Mouse (Mus musculus): ENCODE data around the gene Mad2l1bp. TPM values are rescaled to one million over a fixed set of nuclear protein-coding genes. Genes with fewer than 3 reads are reported as not detected.

The Mad2l1bp gene
- polyA plus RNA-seq, 1 experiment from 2014 or later, result 39.2 TPM

GRCm38 (mm10) chr17:46164791-46165190 is 11.4 kb upstream of the Mad2l1bp start:
- Histone ChIP-seq H3K27me3 (no peaks in the 10 kb centered on the region), H3K4me3 (replicated peaks) (no peak overlapping the region), H3K9me3 (replicated peaks) (no peaks in the 10 kb centered on the region), H3K9ac (no peak overlapping the region), H3K36me3 (peaks cover 70% of the 10 kb centered on the region), H3K4me1 (peaks cover 21% of the 10 kb centered on the region), H3K4me2 (no peak overlapping the region), H3K27ac (no peak overlapping the region)
- no peak for ATAC-seq (replicated peaks; ENCODE audit: low FRiP score)
- 91% methylated on average over 10 of the region's 10 CpGs for WGBS

- Histone ChIP-seq H3K36me3 (peaks cover 65% of the 10 kb centered on the region), H3K9me3 (replicated peaks) (no peaks in the 10 kb centered on the region), H3K4me3 (replicated peaks) (no peak overlapping the region), H3K4me1 (peaks cover 26% of the 10 kb centered on the region), H3K4me2 (no peak overlapping the region), H3K27me3 (no peaks in the 10 kb centered on the region), H3K9ac (no peak overlapping the region), H3K27ac (no peak overlapping the region)
- ATAC-seq (replicated peaks; ENCODE audit: low FRiP score), result no peak
- WGBS, result 93% methylated on average over 8 of the region's 8 CpGs
These were observed 10.9 kb upstream of the Mad2l1bp start for GRCm38 (mm10) chr17:46164301-46164700.

GRCm38 (mm10) chr17:46162951-46163421 is 9.6 kb upstream of the Mad2l1bp start:
- Histone ChIP-seq H3K36me3 (peaks cover 52% of the 10 kb centered on the region), H3K27me3 (no peaks in the 10 kb centered on the region), H3K4me1 (peaks cover 29% of the 10 kb centered on the region), H3K27ac (peak overlapping the region; percentile 66), H3K4me2 (peak overlapping the region; percentile 91), H3K9ac (no peak overlapping the region), H3K9me3 (replicated peaks) (no peaks in the 10 kb centered on the region), H3K4me3 (replicated peaks) (peak overlapping the region; percentile 11)
- 79% methylated on average over 9 of the region's 9 CpGs for WGBS
- ATAC-seq (replicated peaks; ENCODE audit: low FRiP score), result no peak

DNA sequence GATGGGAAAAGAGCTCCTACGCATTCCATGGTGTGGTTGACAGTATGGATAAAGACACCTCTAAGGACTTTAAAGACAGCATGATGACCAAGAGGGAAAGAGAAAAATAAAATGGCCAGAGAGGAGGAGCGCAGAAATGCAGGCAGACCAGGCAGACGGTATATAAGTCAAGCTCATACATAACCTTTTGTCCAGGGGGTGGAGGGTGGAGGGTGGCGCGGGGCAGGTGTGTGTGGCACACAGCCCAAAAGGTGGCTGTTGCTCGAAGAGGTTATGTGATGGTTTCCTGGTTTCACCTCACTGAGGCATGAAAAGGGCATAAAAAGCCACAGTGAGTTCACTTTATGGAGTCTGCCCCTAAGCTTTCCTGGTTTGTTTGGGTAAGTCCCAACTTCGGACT is 9.2 kb upstream of the Mad2l1bp start:
- Histone ChIP-seq H3K4me3 (replicated peaks) (peak overlapping the region; percentile 11), H3K9ac (no peak overlapping the region), H3K4me1 (peaks cover 29% of the 10 kb centered on the region), H3K4me2 (peak overlapping the region; percentile 91), H3K27ac (peak overlapping the region; percentile 66; the same call in 1 of the 2 replicates), H3K36me3 (peaks cover 47% of the 10 kb centered on the region), H3K27me3 (no peaks in the 10 kb centered on the region), H3K9me3 (replicated peaks) (no peaks in the 10 kb centered on the region)
- 82% methylated on average over 7 of the region's 7 CpGs for WGBS
- ATAC-seq (replicated peaks; ENCODE audit: low FRiP score), result no peak

- Histone ChIP-seq H3K9me3 (replicated peaks) (no peaks in the 10 kb centered on the region), H3K9ac (peak overlapping the region; percentile 75), H3K4me3 (replicated peaks) (peak overlapping the region; percentile 88), H3K36me3 (peaks cover 39% of the 10 kb centered on the region), H3K27ac (peak overlapping the region; percentile 95), H3K27me3 (no peaks in the 10 kb centered on the region), H3K4me2 (peak overlapping the region; percentile 91), H3K4me1 (peaks cover 29% of the 10 kb centered on the region)
- ATAC-seq (replicated peaks; ENCODE audit: low FRiP score), result no peak
- 53% methylated on average over 9 of the region's 9 CpGs for WGBS
These were observed 8.4 kb upstream of the Mad2l1bp start for GRCm38 (mm10) chr17:46161710-46162109.

- ATAC-seq (replicated peaks; ENCODE audit: low FRiP score), result peak; percentile 26
- peaks cover 30% of the 10 kb centered on the region for H3K4me1 ChIP-seq
- H3K9me3 ChIP-seq (replicated peaks), result no peaks in the 10 kb centered on the region
- no peaks in the 10 kb centered on the region for H3K27me3 ChIP-seq
- under 1% methylated on average over 19 of the region's 19 CpGs for WGBS
- peaks cover 34% of the 10 kb centered on the region for H3K36me3 ChIP-seq
- H3K27ac ChIP-seq, result peak overlapping the region; percentile 95
- peak overlapping the region; percentile 75 for H3K9ac ChIP-seq
- peak overlapping the region; percentile 91 for H3K4me2 ChIP-seq
- peak overlapping the region; percentile 88 for H3K4me3 ChIP-seq (replicated peaks)
These were observed 7.8 kb upstream of the Mad2l1bp start for GRCm38 (mm10) chr17:46161179-46161578.

DNA sequence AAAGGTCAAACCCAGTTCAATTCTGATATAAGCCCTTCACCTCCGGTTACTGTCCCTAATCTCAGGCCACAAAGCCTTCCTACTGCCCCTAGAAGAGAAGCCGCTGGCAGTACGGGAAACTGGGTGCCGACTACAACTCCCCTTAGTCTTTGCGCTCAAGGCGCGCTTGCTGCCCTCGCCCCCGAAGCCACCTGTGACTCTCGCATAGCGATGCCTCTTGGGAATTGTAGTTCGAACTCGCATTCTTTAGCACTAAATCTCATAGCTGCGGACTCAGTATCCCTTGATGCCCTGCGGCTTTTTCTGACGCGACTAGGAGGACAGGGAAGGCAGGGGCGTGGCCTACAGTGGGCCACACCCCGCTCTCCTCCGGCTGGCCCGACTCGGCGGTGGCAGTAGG is 7.3 kb upstream of the Mad2l1bp start, which contains the start of gene Gtpbp2:
Gene Gtpbp2 (plus strand): TSS at position 347 of the 400 bp plus-strand sequence.
- WGBS, result under 1% methylated on average over 23 of the region's 23 CpGs
- Histone ChIP-seq H3K27me3 (no peaks in the 10 kb centered on the region), H3K4me3 (replicated peaks) (peak within 1 kb of the TSS; percentile 88), H3K27ac (peak within 1 kb of the TSS; percentile 95), H3K36me3 (peaks cover 29% of the 10 kb centered on the region), H3K4me1 (peaks cover 30% of the 10 kb centered on the region), H3K9ac (peak within 1 kb of the TSS; percentile 75), H3K4me2 (peak within 1 kb of the TSS; percentile 91), H3K9me3 (replicated peaks) (no peaks in the 10 kb centered on the region)
- ATAC-seq (replicated peaks; ENCODE audit: low FRiP score), result peak; percentile 93

DNA sequence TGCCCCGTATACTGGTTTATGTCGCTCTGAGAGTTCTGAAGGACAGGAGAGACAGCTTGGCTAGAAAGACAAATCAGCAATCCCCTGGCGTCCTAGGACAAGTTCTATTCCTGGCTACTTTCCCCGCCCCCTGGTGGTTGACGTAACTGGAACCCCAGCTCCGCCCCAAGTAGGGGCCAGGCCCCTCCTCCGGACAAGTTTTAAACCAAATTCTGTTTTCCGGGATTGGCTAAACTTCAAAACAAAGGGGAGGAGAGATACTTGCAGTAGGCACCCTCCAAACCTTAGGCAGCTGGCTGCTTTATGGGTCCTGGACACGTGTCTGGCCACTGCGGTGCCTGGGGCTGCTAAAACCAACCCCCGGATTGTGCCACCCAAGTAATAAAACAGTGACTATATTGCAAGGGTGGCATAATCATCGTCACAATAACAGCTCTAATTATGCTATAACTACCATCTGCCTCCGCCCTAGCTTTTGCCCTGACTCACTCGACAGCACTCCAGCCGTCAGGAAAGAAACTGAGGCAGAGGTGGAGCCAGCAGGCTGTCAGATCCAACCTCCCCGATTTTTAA is 6.8 kb upstream of the Mad2l1bp start:
- peak overlapping the region; percentile 95 for H3K27ac ChIP-seq
- peaks cover 23% of the 10 kb centered on the region for H3K36me3 ChIP-seq
- H3K4me2 ChIP-seq, result peak overlapping the region; percentile 91
- H3K9me3 ChIP-seq (replicated peaks), result no peaks in the 10 kb centered on the region
- peak overlapping the region; percentile 88 for H3K4me3 ChIP-seq (replicated peaks)
- H3K4me1 ChIP-seq, result peaks cover 30% of the 10 kb centered on the region
- H3K9ac ChIP-seq, result peak overlapping the region; percentile 63
- peak; percentile 82 for ATAC-seq (replicated peaks; ENCODE audit: low FRiP score)
- no peaks in the 10 kb centered on the region for H3K27me3 ChIP-seq
- 1% methylated on average over 16 of the region's 16 CpGs for WGBS

DNA sequence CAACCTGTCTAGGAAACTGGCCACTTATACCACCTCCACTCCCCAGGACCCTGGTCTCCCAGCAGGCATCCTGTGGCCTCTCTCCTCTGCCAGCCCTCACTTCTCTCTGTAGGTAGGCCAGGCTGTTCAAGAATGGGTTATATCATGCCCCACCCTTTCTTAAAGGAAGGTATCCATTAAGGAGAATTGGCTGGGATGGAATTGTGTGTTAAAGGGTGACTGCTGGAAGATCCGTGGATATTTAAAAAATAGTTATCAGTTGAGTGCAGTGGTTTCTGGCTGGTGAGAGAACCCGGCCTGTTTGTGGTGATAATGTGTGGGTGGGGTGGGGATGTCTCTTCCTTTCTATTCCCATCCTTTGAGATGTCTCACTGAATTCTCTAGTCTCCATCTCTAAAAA is 5.9 kb upstream of the Mad2l1bp start:
- H3K27me3 ChIP-seq, result no peaks in the 10 kb centered on the region
- no peak overlapping the region; the same call in 1 of the 2 replicates for H3K9ac ChIP-seq
- H3K4me2 ChIP-seq, result peak overlapping the region; percentile 91
- peaks cover 14% of the 10 kb centered on the region for H3K36me3 ChIP-seq
- peak overlapping the region; percentile 88; the same call in 1 of the 2 replicates for H3K4me3 ChIP-seq (replicated peaks)
- H3K9me3 ChIP-seq (replicated peaks), result no peaks in the 10 kb centered on the region
- ATAC-seq (replicated peaks; ENCODE audit: low FRiP score), result no peak
- peaks cover 30% of the 10 kb centered on the region for H3K4me1 ChIP-seq
- 62% methylated on average over 2 of the region's 2 CpGs for WGBS
- peak overlapping the region; percentile 95 for H3K27ac ChIP-seq

GRCm38 (mm10) chr17:46157131-46157530 is 3.8 kb upstream of the Mad2l1bp start:
- no peak for ATAC-seq (replicated peaks; ENCODE audit: low FRiP score)
- Histone ChIP-seq H3K36me3 (no peaks in the 10 kb centered on the region), H3K27ac (no peak overlapping the region), H3K9me3 (replicated peaks) (no peaks in the 10 kb centered on the region), H3K9ac (no peak overlapping the region), H3K27me3 (no peaks in the 10 kb centered on the region), H3K4me3 (replicated peaks) (no peak overlapping the region), H3K4me2 (no peak overlapping the region), H3K4me1 (peaks cover 29% of the 10 kb centered on the region)
- WGBS, result 76% methylated on average over 8 of the region's 8 CpGs

- Histone ChIP-seq H3K27ac (no peak overlapping the region), H3K4me1 (peaks cover 27% of the 10 kb centered on the region), H3K9ac (no peak overlapping the region), H3K36me3 (peaks cover under 1% of the 10 kb centered on the region; the same call in 1 of the 2 replicates), H3K27me3 (no peaks in the 10 kb centered on the region), H3K4me2 (no peak overlapping the region), H3K4me3 (replicated peaks) (no peak overlapping the region), H3K9me3 (replicated peaks) (no peaks in the 10 kb centered on the region)
- no peak for ATAC-seq (replicated peaks; ENCODE audit: low FRiP score)
- WGBS, result 68% methylated on average over 5 of the region's 5 CpGs
These were observed 3.3 kb upstream of the Mad2l1bp start for GRCm38 (mm10) chr17:46156680-46157079.

DNA sequence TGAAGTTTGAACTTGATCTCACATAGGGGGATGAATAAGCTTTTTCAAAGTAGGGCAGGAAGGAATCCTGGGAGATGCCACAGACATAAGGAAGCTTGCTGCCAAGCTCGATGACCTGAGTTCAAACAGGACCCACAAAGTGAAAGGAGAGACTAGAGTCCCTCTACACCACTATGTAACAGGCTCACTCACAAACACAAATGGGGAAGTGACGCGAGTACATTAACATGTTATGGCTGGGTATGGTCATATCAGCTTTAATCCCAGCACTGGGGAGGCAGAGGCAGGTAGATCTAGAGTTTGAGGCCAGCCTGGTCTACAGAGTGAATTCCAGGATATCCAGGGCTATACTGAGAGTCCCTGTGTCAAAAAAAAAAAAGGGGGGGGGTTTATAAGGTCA is 983 bp upstream of the Mad2l1bp start:
- no peak overlapping the region for H3K4me2 ChIP-seq
- H3K36me3 ChIP-seq, result peaks cover 10% of the 10 kb centered on the region
- no peaks in the 10 kb centered on the region for H3K27me3 ChIP-seq
- H3K4me1 ChIP-seq, result peaks cover 21% of the 10 kb centered on the region
- H3K9me3 ChIP-seq (replicated peaks), result no peaks in the 10 kb centered on the region
- ATAC-seq (replicated peaks; ENCODE audit: low FRiP score), result no peak
- H3K9ac ChIP-seq, result no peak overlapping the region
- no peak overlapping the region for H3K27ac ChIP-seq
- 92% methylated on average over 3 of the region's 3 CpGs for WGBS
- H3K4me3 ChIP-seq (replicated peaks), result no peak overlapping the region

Measured in kidney, embryonic 15.5 days (tissue).